Mouse (Mus musculus): Measurements from ENCODE around the gene Rhpn2. TPM values are rescaled to one million over a fixed set of nuclear protein-coding genes. Genes with fewer than 3 reads are reported as not detected.

The Rhpn2 gene
- polyA plus RNA-seq, 1 experiment from 2014 or later = 1.9 TPM

Other genes with a start within 250 kb of the Rhpn2 start
- gene Cebpa, start 214.9 kb upstream of the Rhpn2 start, polyA plus RNA-seq (2014; fragmentation: Nextera tagmentation; extraction: Ambion mirVana) = 0.37 and 0.60 TPM in 2 replicates
- 0.31 and 0.66 TPM in 2 replicates for gene Slc7a10, start 147.8 kb upstream of the Rhpn2 start, polyA plus RNA-seq (2014; fragmentation: Nextera tagmentation; extraction: Ambion mirVana)
- gene Lrp3, start 118.7 kb upstream of the Rhpn2 start, polyA plus RNA-seq (2014; fragmentation: Nextera tagmentation; extraction: Ambion mirVana) = 15.2 and 17.3 TPM in 2 replicates
- 19.4 and 20.2 TPM in 2 replicates for gene Gpatch1, start 15.7 kb upstream of the Rhpn2 start, polyA plus RNA-seq (2014; fragmentation: Nextera tagmentation; extraction: Ambion mirVana)
- gene Faap24, start 62.7 kb downstream of the Rhpn2 start, polyA plus RNA-seq (2014; fragmentation: Nextera tagmentation; extraction: Ambion mirVana) = 26.2 and 26.9 TPM in 2 replicates
- gene Cep89, start 62.9 kb downstream of the Rhpn2 start, polyA plus RNA-seq (2014; fragmentation: Nextera tagmentation; extraction: Ambion mirVana) = 42.9 and 46.6 TPM in 2 replicates
- not detected in 2 replicates for gene Slc7a9, start 114.6 kb downstream of the Rhpn2 start, polyA plus RNA-seq (2014; fragmentation: Nextera tagmentation; extraction: Ambion mirVana)
- 0.11 TPM in 2 replicates for gene Tdrd12, start 203.6 kb downstream of the Rhpn2 start, polyA plus RNA-seq (2014; fragmentation: Nextera tagmentation; extraction: Ambion mirVana)
- 43.2 and 46.1 TPM in 2 replicates for gene Nudt19, start 222.1 kb downstream of the Rhpn2 start, polyA plus RNA-seq (2014; fragmentation: Nextera tagmentation; extraction: Ambion mirVana)

All from midbrain, embryonic 11.5 days (tissue).